Mouse (Mus musculus): ENCODE data around the gene Stn1. TPM values are rescaled to one million over a fixed set of nuclear protein-coding genes. Genes with fewer than 3 reads are reported as not detected.
"Not testable (repeated sequence)": the region's sequence is repeated elsewhere in the genome, so short reads cannot be mapped to it uniquely, and the experiment has no call there.

The Stn1 gene
- polyA plus RNA-seq (2015; fragmentation: Nextera tagmentation; extraction: Ambion mirVana), result 27.2 and 31.9 TPM in 2 replicates

GRCm38 (mm10) chr19:47537300-47537792 is at the start of gene Stn1:
Stn1 (minus strand) TSS chr19:47537507.
- ATAC-seq (ENCODE audit: low FRiP score), result peak; percentile 45; the same call in 1 of the 2 replicates

GRCm38 (mm10) chr19:47587009-47587408 is 49.7 kb upstream of the Stn1 start:
- no peak overlapping the region for H3K27ac ChIP-seq (replicated peaks)
- no peaks in the 10 kb centered on the region for H3K27me3 ChIP-seq (replicated peaks)
- no peaks in the 10 kb centered on the region for H3K9me3 ChIP-seq (replicated peaks)
- no peak overlapping the region for H3K9ac ChIP-seq (replicated peaks)
- no peak overlapping the region for H3K4me3 ChIP-seq (replicated peaks)
- H3K4me1 ChIP-seq, result peaks cover 9% of the 10 kb centered on the region
- H3K4me2 ChIP-seq, result no peak overlapping the region
- WGBS, result 95% methylated on average over 1 of the region's 1 CpGs
- ATAC-seq (ENCODE audit: low FRiP score), result no peak
- H3K36me3 ChIP-seq, result no peaks in the 10 kb centered on the region

More at GRCm38 (mm10) chr19:47537300-47537792, at the start of gene Stn1:
- no peaks in the 10 kb centered on the region for H3K36me3 ChIP-seq
- H3K27ac ChIP-seq (replicated peaks), result peak within 1 kb of the TSS; percentile 84
- no peaks in the 10 kb centered on the region for H3K27me3 ChIP-seq (replicated peaks)
- peak within 1 kb of the TSS; percentile 51 for H3K9ac ChIP-seq (replicated peaks)
- H3K4me2 ChIP-seq, result peak within 1 kb of the TSS; percentile 86
- peaks cover 28% of the 10 kb centered on the region for H3K4me1 ChIP-seq
- peak within 1 kb of the TSS; percentile 58 for H3K4me3 ChIP-seq (replicated peaks)
- WGBS, result 3% methylated on average over 10 of the region's 10 CpGs
- no peaks in the 10 kb centered on the region for H3K9me3 ChIP-seq (replicated peaks)

- no peaks in the 10 kb centered on the region for H3K36me3 ChIP-seq
- H3K9me3 ChIP-seq (replicated peaks), result no peaks in the 10 kb centered on the region
- 87% methylated on average over 1 of the region's 1 CpGs for WGBS
- H3K4me3 ChIP-seq (replicated peaks), result no peak overlapping the region
- no peak overlapping the region for H3K9ac ChIP-seq (replicated peaks)
- ATAC-seq (ENCODE audit: low FRiP score), result no peak
- H3K27ac ChIP-seq (replicated peaks), result no peak overlapping the region
- H3K4me1 ChIP-seq, result peaks cover 21% of the 10 kb centered on the region
- H3K27me3 ChIP-seq (replicated peaks), result no peaks in the 10 kb centered on the region
- no peak overlapping the region for H3K4me2 ChIP-seq
Measured at GRCm38 (mm10) chr19:47585772-47586171, 48.5 kb upstream of the Stn1 start.

GRCm38 (mm10) chr19:47579788-47580631 is 42.7 kb upstream of the Stn1 start:
- Histone ChIP-seq H3K9me3 (replicated peaks) (no peaks in the 10 kb centered on the region), H3K36me3 (no peaks in the 10 kb centered on the region), H3K4me3 (replicated peaks) (peak overlapping the region; percentile 79), H3K4me2 (peak overlapping the region; percentile 86), H3K4me1 (peaks cover 25% of the 10 kb centered on the region), H3K27me3 (replicated peaks) (no peaks in the 10 kb centered on the region), H3K27ac (replicated peaks) (peak overlapping the region; percentile 94), H3K9ac (replicated peaks) (peak overlapping the region; percentile 82)
- under 1% methylated on average over 66 of the region's 96 CpGs for WGBS
- ATAC-seq (ENCODE audit: low FRiP score), result peak; percentile 72

DNA sequence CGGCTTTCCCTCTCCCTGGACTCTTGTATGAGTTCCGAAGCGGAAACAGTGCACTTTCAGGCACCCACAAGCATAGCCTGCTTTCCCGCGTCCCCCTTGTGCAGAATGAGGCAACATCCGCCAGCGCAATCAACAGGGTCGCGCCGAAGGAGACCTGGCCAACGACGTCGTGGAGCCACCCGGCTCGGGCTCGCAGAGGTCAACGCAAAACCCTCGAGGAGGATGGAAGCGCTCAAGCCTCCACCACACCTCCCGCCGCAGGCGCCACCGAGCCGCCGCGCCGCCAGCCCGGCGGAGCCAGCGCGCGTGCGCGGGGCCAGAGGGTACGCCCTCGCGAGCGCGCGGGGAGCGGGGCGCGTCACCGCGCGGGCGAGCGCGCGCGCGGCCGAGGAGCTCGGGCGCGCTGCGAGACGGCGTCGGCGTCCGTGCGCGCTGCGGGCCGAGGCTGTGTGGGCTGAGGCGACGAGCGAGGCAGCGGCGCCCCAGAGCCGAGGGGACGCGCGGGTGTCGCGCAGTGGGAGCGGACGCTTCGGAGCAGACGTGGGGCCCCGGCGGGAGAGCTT is 42.0 kb upstream of the Stn1 start, which contains the start of gene Slk:
Gene Slk (plus strand): TSS at position 454 of the 563 bp plus-strand sequence.
- Histone ChIP-seq H3K9ac (replicated peaks) (peak within 1 kb of the TSS; percentile 82), H3K27me3 (replicated peaks) (no peaks in the 10 kb centered on the region), H3K4me1 (peaks cover 25% of the 10 kb centered on the region), H3K9me3 (replicated peaks) (no peaks in the 10 kb centered on the region), H3K4me2 (peak within 1 kb of the TSS; percentile 86), H3K4me3 (replicated peaks) (peak within 1 kb of the TSS; percentile 79), H3K27ac (replicated peaks) (peak within 1 kb of the TSS; percentile 94), H3K36me3 (no peaks in the 10 kb centered on the region)
- peak; percentile 93 for ATAC-seq (ENCODE audit: low FRiP score)
- WGBS, result 0% methylated on average over 52 of the region's 83 CpGs

GRCm38 (mm10) chr19:47578581-47579224 is 41.4 kb upstream of the Stn1 start:
- WGBS, result 13% methylated on average over 13 of the region's 13 CpGs
- H3K27me3 ChIP-seq (replicated peaks), result no peaks in the 10 kb centered on the region
- ATAC-seq (ENCODE audit: low FRiP score), result peak; percentile 27; the same call in 1 of the 2 replicates

GRCm38 (mm10) chr19:47573718-47574117 is 36.4 kb upstream of the Stn1 start:
- Histone ChIP-seq H3K27me3 (replicated peaks) (no peaks in the 10 kb centered on the region), H3K27ac (replicated peaks) (no peak overlapping the region), H3K9ac (replicated peaks) (no peak overlapping the region), H3K4me1 (peaks cover 4% of the 10 kb centered on the region), H3K4me2 (no peak overlapping the region), H3K4me3 (replicated peaks) (no peak overlapping the region), H3K9me3 (replicated peaks) (no peaks in the 10 kb centered on the region), H3K36me3 (no peaks in the 10 kb centered on the region)
- no peak for ATAC-seq (ENCODE audit: low FRiP score)
- WGBS, result 85% methylated on average over 3 of the region's 3 CpGs

More at GRCm38 (mm10) chr19:47578581-47579224, 41.4 kb upstream of the Stn1 start:
- Histone ChIP-seq H3K36me3 (no peaks in the 10 kb centered on the region), H3K4me2 (peak overlapping the region; percentile 86), H3K9ac (replicated peaks) (peak overlapping the region; percentile 82), H3K9me3 (replicated peaks) (no peaks in the 10 kb centered on the region), H3K4me1 (peaks cover 25% of the 10 kb centered on the region), H3K4me3 (replicated peaks) (peak overlapping the region; percentile 79), H3K27ac (replicated peaks) (peak overlapping the region; percentile 94)

DNA sequence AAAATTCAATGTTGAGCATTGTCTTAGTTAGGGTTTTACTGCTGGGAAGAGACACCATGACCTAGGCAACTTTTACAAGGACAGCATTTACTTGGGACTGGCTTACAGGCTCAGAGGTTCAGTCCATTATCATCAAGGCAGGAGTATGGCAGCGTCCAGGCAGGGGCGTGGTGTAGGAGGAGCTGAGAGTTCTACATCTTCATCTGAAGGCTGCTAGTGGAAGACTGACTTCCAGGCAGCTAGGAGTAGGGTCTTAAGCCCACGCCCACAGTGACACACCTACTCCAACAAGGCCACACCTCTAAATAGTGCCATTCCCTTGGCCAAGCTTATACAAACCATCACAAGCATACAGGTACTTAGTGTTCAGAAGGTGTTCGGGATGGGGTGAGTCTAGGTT is 34.7 kb upstream of the Stn1 start:
- H3K9ac ChIP-seq (replicated peaks); H3K4me2 ChIP-seq; H3K27ac ChIP-seq (replicated peaks); H3K4me1 ChIP-seq; H3K4me3 ChIP-seq (replicated peaks); H3K27me3 ChIP-seq (replicated peaks); ATAC-seq (ENCODE audit: low FRiP score); H3K36me3 ChIP-seq; H3K9me3 ChIP-seq (replicated peaks): not testable (repeated sequence)
- WGBS, result 70% methylated on average over 4 of the region's 4 CpGs

DNA sequence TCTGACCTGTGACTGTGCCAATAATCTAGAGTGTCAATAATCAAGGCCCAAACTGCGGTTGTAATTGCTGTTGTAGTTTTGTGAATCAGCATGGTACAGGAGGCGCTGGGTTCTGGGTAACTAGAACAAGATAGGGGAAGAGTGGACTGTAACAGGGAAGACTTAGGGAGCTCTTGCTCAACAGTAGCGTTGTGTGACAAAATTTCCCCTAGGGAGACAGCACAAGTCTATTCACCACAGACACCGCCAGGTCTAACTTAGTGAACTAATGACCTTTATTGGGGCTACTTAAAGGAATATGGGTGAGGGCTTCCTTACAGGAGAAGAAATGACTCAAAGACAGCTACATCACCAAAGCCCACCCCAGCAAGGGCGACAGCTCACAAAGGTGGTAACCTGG is 32.7 kb upstream of the Stn1 start:
- H3K4me1 ChIP-seq, result 0 out of 2 replicates have a peak, but pooled peaks cover 1% of the 10 kb centered on the region
- H3K9me3 ChIP-seq (replicated peaks), result no peaks in the 10 kb centered on the region
- H3K27me3 ChIP-seq (replicated peaks), result no peaks in the 10 kb centered on the region
- H3K4me2 ChIP-seq, result no peak overlapping the region
- WGBS, result 81% methylated on average over 5 of the region's 5 CpGs
- no peak overlapping the region for H3K27ac ChIP-seq (replicated peaks)
- no peak overlapping the region for H3K4me3 ChIP-seq (replicated peaks)
- no peak overlapping the region for H3K9ac ChIP-seq (replicated peaks)
- H3K36me3 ChIP-seq, result no peaks in the 10 kb centered on the region
- ATAC-seq (ENCODE audit: low FRiP score), result no peak

DNA sequence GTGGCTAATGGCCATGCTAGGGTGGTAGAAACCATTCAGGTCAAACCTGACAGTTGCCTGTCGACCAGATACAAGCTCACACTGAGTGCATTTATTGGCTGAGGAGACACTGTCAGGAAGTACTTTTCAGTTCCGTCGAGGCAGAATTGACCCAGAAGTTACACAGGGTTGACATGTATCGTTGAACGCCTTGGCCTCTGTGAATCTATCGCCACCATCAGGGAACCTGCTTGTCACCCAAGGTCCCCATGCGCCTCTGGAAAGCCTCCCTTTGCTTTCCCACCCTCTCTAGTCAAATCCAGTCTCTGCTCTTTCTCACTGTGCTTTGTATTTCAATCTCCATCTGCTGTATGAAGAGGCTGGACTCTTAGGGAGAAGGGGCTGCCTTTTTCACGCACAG is 28.7 kb upstream of the Stn1 start:
- H3K27me3 ChIP-seq (replicated peaks), result no peaks in the 10 kb centered on the region
- 0 out of 2 replicates have a peak, but pooled peaks cover 5% of the 10 kb centered on the region for H3K4me1 ChIP-seq
- H3K4me3 ChIP-seq (replicated peaks), result no peak overlapping the region
- H3K27ac ChIP-seq (replicated peaks), result no peak overlapping the region
- no peak overlapping the region for H3K4me2 ChIP-seq
- H3K9me3 ChIP-seq (replicated peaks), result no peaks in the 10 kb centered on the region
- no peaks in the 10 kb centered on the region for H3K36me3 ChIP-seq
- no peak overlapping the region for H3K9ac ChIP-seq (replicated peaks)
- WGBS, result 85% methylated on average over 8 of the region's 8 CpGs
- ATAC-seq (ENCODE audit: low FRiP score), result no peak

DNA sequence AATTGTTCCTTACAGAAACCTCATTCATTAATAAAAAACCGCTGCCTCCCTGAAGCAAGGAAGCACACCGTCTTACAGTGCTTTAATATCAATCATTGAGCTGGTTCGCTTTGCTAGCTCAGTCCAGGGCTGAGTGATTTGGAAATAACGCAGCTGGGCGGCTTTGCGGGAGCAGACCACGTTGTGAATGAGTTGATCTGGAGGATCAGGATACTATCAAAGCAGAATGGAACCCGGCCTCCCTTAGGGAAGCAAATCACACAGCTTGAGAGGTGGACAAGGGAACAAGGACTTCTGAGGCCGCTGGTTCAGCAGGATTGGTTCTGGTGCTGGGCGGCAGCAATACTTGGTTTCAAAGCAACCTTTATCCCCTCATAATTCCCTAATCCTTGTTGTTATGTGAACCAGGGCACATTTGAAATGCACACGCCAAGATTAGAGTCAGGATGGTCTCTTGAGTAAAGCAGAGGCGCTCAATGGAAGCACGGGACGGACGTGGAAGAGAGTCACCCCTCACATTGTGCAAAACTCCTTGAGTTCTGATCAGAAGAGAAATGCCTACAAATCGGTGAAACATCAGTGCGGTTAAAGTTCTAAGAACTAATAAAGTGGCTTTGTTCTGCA is 27.8 kb upstream of the Stn1 start:
- Histone ChIP-seq H3K9me3 (replicated peaks) (no peaks in the 10 kb centered on the region), H3K27me3 (replicated peaks) (no peaks in the 10 kb centered on the region), H3K9ac (replicated peaks) (no peak overlapping the region), H3K27ac (replicated peaks) (no peak overlapping the region), H3K4me2 (no peak overlapping the region), H3K4me1 (0 out of 2 replicates have a peak, but pooled peaks cover 5% of the 10 kb centered on the region), H3K4me3 (replicated peaks) (no peak overlapping the region), H3K36me3 (no peaks in the 10 kb centered on the region)
- no peak for ATAC-seq (ENCODE audit: low FRiP score)
- WGBS, result 62% methylated on average over 17 of the region's 17 CpGs
